Mouse (Mus musculus) heart, adult 2 months (tissue): ENCODE measurements around the gene Fthl17d. TPM values are rescaled to one million over a fixed set of nuclear protein-coding genes. Genes with fewer than 3 reads are reported as not detected.
"Not testable (repeated sequence)": the region's sequence is repeated elsewhere in the genome, so short reads cannot be mapped to it uniquely, and the experiment has no call there.

Experiments used
- DNase-seq, 2 experiments: peaks; one replicate each; pipeline ENCODE4 v3.0.0; 2021
- H3K27ac ChIP-seq: fragments of 200-600 bp; 2 replicates; pipeline ENCODE4 v1.8.1; 2022
- H3K27me3 ChIP-seq: fragments of 200-500 bp; 2 replicates; pipeline ENCODE4 v1.6.1; 2012; ENCODE audit warnings: mild to moderate bottlenecking, low read length, inconsistent platforms, mixed read lengths; ENCODE audit not compliant: control insufficient read depth, insufficient read depth
- H3K36me3 ChIP-seq: fragments of 200-500 bp; 2 replicates; pipeline ENCODE4 v1.6.1; 2012; ENCODE audit warnings: low read length, inconsistent platforms; ENCODE audit not compliant: control insufficient read depth, insufficient read depth
- H3K4me1 ChIP-seq: fragments of 200-500 bp; 2 replicates; pipeline ENCODE4 v1.6.1; 2011; ENCODE audit warnings: low read length; ENCODE audit not compliant: control insufficient read depth, insufficient read depth
- H3K4me3 ChIP-seq: fragments of 200-600 bp; 2 replicates; pipeline ENCODE4 v1.8.1; 2022
- H3K79me2 ChIP-seq: fragments of 200-500 bp; replicated peaks from 2 replicates; pipeline ENCODE4 v1.6.1; 2012; ENCODE audit warnings: mild to moderate bottlenecking, inconsistent platforms, low read length, moderate library complexity, mixed read lengths; ENCODE audit not compliant: control insufficient read depth, insufficient read depth
- H3K9ac ChIP-seq: fragments of 200-500 bp; 2 replicates; pipeline ENCODE4 v1.6.1; 2012; ENCODE audit warnings: low read depth, mild to moderate bottlenecking, control low read depth, inconsistent platforms, low read length, mixed read lengths
- CTCF ChIP-seq: fragments of 200-600 bp; IDR thresholded peaks from 2 replicates; pipeline ENCODE4 v1.8.1; 2022; ENCODE audit warnings: antibody characterized with exemption, mild to moderate bottlenecking, moderate library complexity
- EP300 ChIP-seq: fragments of 200-500 bp; IDR thresholded peaks from 2 replicates; pipeline ENCODE4 v1.6.1; 2011; ENCODE audit warnings: low read depth, low read length, control low read depth; ENCODE audit not compliant: insufficient read depth
- POLR2A ChIP-seq: fragments of 200-500 bp; IDR thresholded peaks from 2 replicates; pipeline ENCODE4 v1.6.1; 2011; ENCODE audit warnings: mild to moderate bottlenecking, low read depth, low read length, control low read depth; ENCODE audit not compliant: insufficient read depth
- WGBS: fragments of 180-500 bp; shearing (Covaris S2); methylation state at CpG from one replicate; pipeline ENCODE4 v1.1.7; 2018; 5-methylcytosine and 5-hydroxymethylcytosine counted together
- intact Hi-C: fragments of 180-260 bp; cut with DNase I; formaldehyde crosslinking; loops from one replicate; pipeline ENCODE4 v1.15.1; 2025
- polyA plus RNA-seq: library from polyadenylated mRNA; depleted of rRNA; stranded (reverse); fragments of >200 nt; gene quantifications from 2 replicates; pipeline ENCODE4 v1.2.3, GENCODE M21; 2012; rRNA removed
- total RNA-seq, 2 experiments: library from RNA; stranded (reverse); gene quantifications; 2 replicates each; pipeline ENCODE4 v1.2.3; 2021

Gene Fthl17d
- total and polyA plus RNA-seq, 3 experiments = not detected

DNA sequence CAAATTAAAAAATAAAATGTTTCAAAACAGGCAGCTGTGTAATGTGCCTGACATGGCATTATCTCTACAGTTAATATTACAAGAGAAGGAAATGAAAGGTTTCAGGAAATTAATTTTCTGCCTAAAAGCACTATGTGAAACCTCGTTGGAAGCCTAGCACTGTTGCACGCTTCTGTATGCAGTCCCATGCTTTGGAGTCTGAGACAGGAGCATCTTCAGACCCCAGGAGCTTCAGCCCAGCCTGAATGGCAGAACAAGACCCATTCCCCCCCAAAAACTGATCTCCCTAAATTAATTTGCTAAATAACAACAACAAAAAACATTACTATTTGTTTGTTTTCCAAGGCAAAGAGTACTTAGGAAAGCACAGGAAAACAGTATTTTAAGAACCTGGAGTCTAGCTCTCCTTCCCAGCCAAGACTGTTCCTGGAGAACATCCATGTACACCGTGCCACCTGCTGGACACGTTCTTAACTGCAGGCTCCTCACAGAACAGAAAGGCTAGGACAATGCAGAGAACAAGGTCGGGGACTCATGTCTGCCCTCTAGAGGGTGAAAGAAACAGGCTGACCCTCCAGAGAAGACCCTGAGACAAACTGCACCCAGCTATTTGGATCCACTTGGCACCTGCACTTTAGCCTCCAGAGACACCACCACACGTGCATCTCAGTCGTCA is 38.3 kb downstream of the Fthl17d start:
- H3K9ac ChIP-seq, H3K27ac ChIP-seq, H3K4me1 ChIP-seq, H3K4me3 ChIP-seq, intact Hi-C loops, H3K36me3 ChIP-seq, H3K79me2 ChIP-seq, H3K27me3 ChIP-seq: not testable (repeated sequence)
- peak; percentile 75 for TF ChIP-seq CTCF
- 22% methylated on average over 7 of the region's 7 CpGs for WGBS
- DNase-seq = peak; percentile 64 to 80

DNA sequence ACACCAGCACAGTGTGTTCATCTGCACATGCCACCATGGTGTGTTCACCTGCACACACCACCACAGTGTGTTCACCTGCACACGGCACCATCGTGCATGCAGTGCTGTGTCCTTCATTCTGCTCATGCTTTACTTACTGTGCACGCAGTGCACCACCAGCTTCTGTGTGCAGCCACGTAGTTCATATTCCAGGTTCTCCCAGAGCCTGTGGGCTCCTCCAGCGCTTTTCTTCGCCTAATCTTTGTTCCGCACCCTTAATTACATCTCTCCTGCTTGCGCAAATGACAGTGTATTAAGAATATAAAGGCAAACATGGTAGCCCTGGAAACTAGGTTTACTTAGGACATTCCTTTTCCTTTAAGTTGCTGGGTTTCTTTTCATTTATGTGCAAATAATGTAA is 42.5 kb downstream of the Fthl17d start:
- 81% methylated on average over 8 of the region's 8 CpGs for WGBS
- intact Hi-C loops = no loop called here
- H3K36me3 ChIP-seq = no peaks in the 10 kb centered on the region
- H3K27ac ChIP-seq = no peak overlapping the region
- no peak overlapping the region for H3K4me3 ChIP-seq
- H3K9ac ChIP-seq = no peak overlapping the region
- TF ChIP-seq CTCF (no peak), POLR2A (no peak), EP300 (no peak)
- H3K79me2 ChIP-seq = no peaks in the 10 kb centered on the region
- H3K27me3 ChIP-seq = no peaks in the 10 kb centered on the region
- no peaks in the 10 kb centered on the region for H3K4me1 ChIP-seq
- DNase-seq = no peak

Other genes with a start within 250 kb of the Fthl17d start
- not detected for gene Ssx9, start 238.3 kb downstream of the Fthl17d start, total RNA-seq
- gene Ssx9, start 238.3 kb downstream of the Fthl17d start, polyA plus RNA-seq = not detected in 2 replicates
- not detected for gene Ssxb5, start 183.1 kb downstream of the Fthl17d start, total RNA-seq
- gene Ssxb5, start 183.1 kb downstream of the Fthl17d start, polyA plus RNA-seq = not detected in 2 replicates
- not detected for gene Gm6592, start 142.8 kb downstream of the Fthl17d start, total RNA-seq
- not detected in 2 replicates for gene Gm6592, start 142.8 kb downstream of the Fthl17d start, polyA plus RNA-seq
- not detected for gene Gm5751, start 112.5 kb downstream of the Fthl17d start, total RNA-seq
- gene Gm5751, start 112.5 kb downstream of the Fthl17d start, polyA plus RNA-seq = not detected in 2 replicates
- 1 to 10 TPM in 1 of 2 experiments, under 1 TPM in 1; 0.91 to 1.0 TPM for gene B630019K06Rik, start 94.4 kb downstream of the Fthl17d start, total RNA-seq
- gene B630019K06Rik, start 94.4 kb downstream of the Fthl17d start, polyA plus RNA-seq = 0.44 and 0.45 TPM in 2 replicates
- not detected for gene Fthl17b, start 23.8 kb downstream of the Fthl17d start, total RNA-seq
- gene Fthl17b, start 23.8 kb downstream of the Fthl17d start, polyA plus RNA-seq = not detected in 2 replicates
- not detected for gene Fthl17c, start 10.2 kb downstream of the Fthl17d start, total RNA-seq
- not detected in 2 replicates for gene Fthl17c, start 10.2 kb downstream of the Fthl17d start, polyA plus RNA-seq
- not detected for gene Fthl17e, start 46.7 kb upstream of the Fthl17d start, total RNA-seq
- not detected in 2 replicates for gene Fthl17e, start 46.7 kb upstream of the Fthl17d start, polyA plus RNA-seq
- not detected for gene Fthl17f, start 76.3 kb upstream of the Fthl17d start, total RNA-seq
- not detected in 2 replicates for gene Fthl17f, start 76.3 kb upstream of the Fthl17d start, polyA plus RNA-seq
- gene 4930402K13Rik, start 117.8 kb upstream of the Fthl17d start, total RNA-seq = not detected
- gene 4930402K13Rik, start 117.8 kb upstream of the Fthl17d start, polyA plus RNA-seq = not detected in 2 replicates
- gene Lancl3, start 213.1 kb upstream of the Fthl17d start, total RNA-seq = 1 to 10 TPM; 4.2 to 5.4 TPM
- 0.53 and 1.1 TPM in 2 replicates for gene Lancl3, start 213.1 kb upstream of the Fthl17d start, polyA plus RNA-seq